Mouse (Mus musculus) kidney, adult 2 months (tissue): ENCODE results near the gene Cd5.

ENCODE experiments used
- CTCF ChIP-seq: fragments of 200-500 bp; conservative IDR thresholded peaks from 2 replicates; pipeline ENCODE4 v1.5.1; 2011; ENCODE audit warnings: low read depth, mild to moderate bottlenecking, control low read depth, low read length, moderate library complexity, mixed read lengths; ENCODE audit not compliant: insufficient read depth, insufficient read length
- POLR2A ChIP-seq: fragments of 200-500 bp; IDR thresholded peaks from one replicate; pipeline ENCODE4 v1.6.1; 2011; ENCODE audit warnings: low read depth, low read length, control low read depth

GRCm38 (mm10) chr19:10742565-10742964 is 3.8 kb upstream of the Cd5 start:
- no peak for TF ChIP-seq POLR2A
- no peak for TF ChIP-seq CTCF
